Mouse (Mus musculus): ENCODE measurements at regions not wholly inside any gene's neighbourhood (a gene's known extent, or its start where the extent isn't known, plus 50 kb on each side); places are given as distances from the start of the nearest gene placed in this dataset.
A peak's percentile ranks its signal among the peaks of the same experiment; 100 is the strongest.

- no peak for DNase-seq (ENCODE audit: low read depth)
Measured at GRCm38 (mm10) chr6:110439509-110439908, 205.9 kb upstream of the Grm7 start.

- no peak for DNase-seq (ENCODE audit: low read depth)
Measured at GRCm38 (mm10) chr6:110463370-110463769, 182.0 kb upstream of the Grm7 start.

- DNase-seq (ENCODE audit: low read depth): peak; percentile 1
Measured at GRCm38 (mm10) chr6:110467661-110468060, 177.7 kb upstream of the Grm7 start.

GRCm38 (mm10) chr6:110505861-110506260 is 139.5 kb upstream of the Grm7 start:
- no peak for DNase-seq (ENCODE audit: low read depth)

GRCm38 (mm10) chr6:110510494-110510893 is 134.9 kb upstream of the Grm7 start:
- no peak for DNase-seq (ENCODE audit: low read depth)

GRCm38 (mm10) chr6:110538731-110539191 is 106.6 kb upstream of the Grm7 start:
- no peak for DNase-seq (ENCODE audit: low read depth)

GRCm38 (mm10) chr6:110545542-110545941 is 99.8 kb upstream of the Grm7 start:
- no peak for DNase-seq (ENCODE audit: low read depth)

- no peak for DNase-seq (ENCODE audit: low read depth)
Measured at GRCm38 (mm10) chr6:110554847-110555246, 90.5 kb upstream of the Grm7 start.

GRCm38 (mm10) chr6:110559656-110560055 is 85.7 kb upstream of the Grm7 start:
- DNase-seq (ENCODE audit: low read depth): no peak

GRCm38 (mm10) chr6:110560426-110560825 is 85.0 kb upstream of the Grm7 start:
- DNase-seq (ENCODE audit: low read depth): no peak

GRCm38 (mm10) chr6:110577216-110577615 is 68.2 kb upstream of the Grm7 start:
- DNase-seq (ENCODE audit: low read depth): no peak
